Mouse (Mus musculus) bone marrow, adult 2 months (tissue): ENCODE data around the gene Trpm3. TPM values are rescaled to one million over a fixed set of nuclear protein-coding genes. Genes with fewer than 3 reads are reported as not detected.
"Not testable (repeated sequence)": the region's sequence is repeated elsewhere in the genome, so short reads cannot be mapped to it uniquely, and the experiment has no call there.

ENCODE experiments used
- H3K27ac ChIP-seq: fragments of 200-500 bp; 2 replicates; pipeline ENCODE4 v1.5.1; 2012; ENCODE audit warnings: low read depth, mild to moderate bottlenecking, control low read depth, inconsistent platforms, low read length; ENCODE audit not compliant: control insufficient read depth, poor library complexity, insufficient read depth
- H3K4me1 ChIP-seq: fragments of 200-500 bp; 2 replicates; pipeline ENCODE4 v1.6.1; 2011; ENCODE audit warnings: low read length; ENCODE audit not compliant: control insufficient read depth, insufficient read depth
- H3K4me3 ChIP-seq: fragments of 200-500 bp; replicated peaks from 2 replicates; pipeline ENCODE3; 2011; ENCODE audit warnings: mild to moderate bottlenecking, low read depth, low read length, control low read depth; ENCODE audit not compliant: control insufficient read depth
- CTCF ChIP-seq: fragments of 200-500 bp; IDR thresholded peaks from 2 replicates; pipeline ENCODE4 v1.5.1; 2011; ENCODE audit warnings: low read length, control low read depth; ENCODE audit not compliant: control insufficient read depth, insufficient read depth
- POLR2A ChIP-seq: fragments of 200-500 bp; IDR thresholded peaks from 2 replicates; pipeline ENCODE4 v1.6.1; 2011; ENCODE audit warnings: low read depth, mild to moderate bottlenecking, control low read depth, low read length, borderline replicate concordance; ENCODE audit not compliant: control insufficient read depth
- WGBS: fragments of 180-500 bp; shearing (Covaris S2); methylation state at CpG from one replicate; pipeline ENCODE4 v1.1.7; 2018; 5-methylcytosine and 5-hydroxymethylcytosine counted together
- polyA plus RNA-seq: library from polyadenylated mRNA; stranded (reverse); fragments of >200 nt; gene quantifications from 2 replicates; pipeline ENCODE4 v1.2.4, GENCODE M21; 2011; ENCODE audit warnings: low replicate concordance; ENCODE audit not compliant: missing spikeins, insufficient read depth, insufficient read length

Gene Trpm3
- polyA plus RNA-seq, 1 experiment, result 1.8 TPM

DNA sequence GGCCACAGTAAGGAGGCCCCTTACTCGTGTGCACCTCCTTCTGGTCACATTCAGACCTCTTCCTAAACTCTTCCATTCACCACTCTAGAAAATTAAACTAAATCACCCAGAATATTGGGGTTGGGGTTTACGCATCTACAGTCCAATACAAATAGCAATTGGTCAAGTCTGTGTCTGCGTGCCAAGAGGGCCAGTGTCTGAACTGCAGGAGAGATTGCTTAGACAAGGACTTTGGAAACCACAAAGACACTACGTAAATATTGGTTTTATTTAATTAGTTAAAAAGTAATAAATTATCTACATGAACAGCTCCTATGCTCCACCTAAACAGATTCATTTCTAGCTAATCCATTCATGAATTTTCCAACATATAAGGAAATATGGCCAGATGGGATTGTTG lies 886.0 kb downstream of the Trpm3 start:
- TF ChIP-seq CTCF (no peak), POLR2A (no peak)
- Histone ChIP-seq H3K4me1 (no peaks in the 10 kb centered on the region; the same call in 1 of the 2 replicates), H3K4me3 (no peak overlapping the region), H3K27ac (no peak overlapping the region)
- 81% methylated on average over 4 of the region's 4 CpGs for whole genome bisulfite sequencing

- H3K27ac ChIP-seq, result no peak overlapping the region
- TF ChIP-seq POLR2A (no peak), CTCF (no peak)
- no peaks in the 10 kb centered on the region; the same call in 1 of the 2 replicates for H3K4me1 ChIP-seq
- 79% methylated on average over 7 of the region's 7 CpGs for WGBS
- H3K4me3 ChIP-seq, result no peak overlapping the region
Observed at GRCm38 (mm10) chr19:23026427-23026826, 887.6 kb downstream of the Trpm3 start.

GRCm38 (mm10) chr19:23028283-23028682 lies 889.4 kb downstream of the Trpm3 start:
- Histone ChIP-seq H3K4me3 (no peak overlapping the region), H3K4me1 (no peaks in the 10 kb centered on the region; the same call in 1 of the 2 replicates), H3K27ac (no peak overlapping the region)
- no peak for TF ChIP-seq CTCF
- no peak for TF ChIP-seq POLR2A
- WGBS, result 45% methylated on average over 5 of the region's 5 CpGs

GRCm38 (mm10) chr19:23033343-23033742 lies 894.5 kb downstream of the Trpm3 start:
- not testable (repeated sequence) for H3K4me1 ChIP-seq

GRCm38 (mm10) chr19:23034117-23034516 lies 895.3 kb downstream of the Trpm3 start:
- Histone ChIP-seq H3K4me1 (no peaks in the 10 kb centered on the region; the same call in 1 of the 2 replicates), H3K4me3 (no peak overlapping the region), H3K27ac (no peak overlapping the region)
- TF ChIP-seq POLR2A, result no peak
- no peak for TF ChIP-seq CTCF
- 28% methylated on average over 5 of the region's 5 CpGs for WGBS

More at GRCm38 (mm10) chr19:23033343-23033742, 894.5 kb downstream of the Trpm3 start:
- H3K27ac ChIP-seq, H3K4me3 ChIP-seq: not testable (repeated sequence)
- WGBS, result 18% methylated on average over 1 of the region's 1 CpGs

GRCm38 (mm10) chr19:23034933-23035332 lies 896.1 kb downstream of the Trpm3 start:
- H3K27ac ChIP-seq, result no peak overlapping the region
- H3K4me1 ChIP-seq, result no peaks in the 10 kb centered on the region; the same call in 1 of the 2 replicates
- no peak overlapping the region for H3K4me3 ChIP-seq
- WGBS, result 73% methylated on average over 4 of the region's 4 CpGs
- TF ChIP-seq POLR2A, result no peak
- TF ChIP-seq CTCF, result no peak

DNA sequence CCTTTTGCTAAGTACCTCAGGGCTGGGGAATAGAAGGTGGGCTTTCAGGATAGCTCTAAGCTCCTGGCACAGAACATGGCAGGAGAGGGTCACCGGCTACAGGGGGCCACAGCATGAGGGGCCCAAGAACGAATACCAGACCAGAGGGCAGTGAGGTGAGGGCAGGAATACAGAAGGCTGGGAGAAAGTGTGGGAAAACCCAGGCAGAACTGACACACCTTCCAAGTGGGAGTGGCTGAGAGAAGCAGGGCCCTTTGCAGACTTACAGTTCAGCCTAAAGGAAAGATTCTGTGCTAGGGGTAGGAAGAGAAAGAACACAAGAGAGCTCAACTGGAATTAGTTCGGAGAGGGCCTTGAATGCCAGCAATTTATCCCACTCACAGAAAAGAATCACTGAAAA lies 896.9 kb downstream of the Trpm3 start:
- Histone ChIP-seq H3K4me1 (no peaks in the 10 kb centered on the region; the same call in 1 of the 2 replicates), H3K27ac (no peak overlapping the region), H3K4me3 (no peak overlapping the region)
- no peak for TF ChIP-seq CTCF
- no peak for TF ChIP-seq POLR2A
- WGBS, result 83% methylated on average over 3 of the region's 3 CpGs

DNA sequence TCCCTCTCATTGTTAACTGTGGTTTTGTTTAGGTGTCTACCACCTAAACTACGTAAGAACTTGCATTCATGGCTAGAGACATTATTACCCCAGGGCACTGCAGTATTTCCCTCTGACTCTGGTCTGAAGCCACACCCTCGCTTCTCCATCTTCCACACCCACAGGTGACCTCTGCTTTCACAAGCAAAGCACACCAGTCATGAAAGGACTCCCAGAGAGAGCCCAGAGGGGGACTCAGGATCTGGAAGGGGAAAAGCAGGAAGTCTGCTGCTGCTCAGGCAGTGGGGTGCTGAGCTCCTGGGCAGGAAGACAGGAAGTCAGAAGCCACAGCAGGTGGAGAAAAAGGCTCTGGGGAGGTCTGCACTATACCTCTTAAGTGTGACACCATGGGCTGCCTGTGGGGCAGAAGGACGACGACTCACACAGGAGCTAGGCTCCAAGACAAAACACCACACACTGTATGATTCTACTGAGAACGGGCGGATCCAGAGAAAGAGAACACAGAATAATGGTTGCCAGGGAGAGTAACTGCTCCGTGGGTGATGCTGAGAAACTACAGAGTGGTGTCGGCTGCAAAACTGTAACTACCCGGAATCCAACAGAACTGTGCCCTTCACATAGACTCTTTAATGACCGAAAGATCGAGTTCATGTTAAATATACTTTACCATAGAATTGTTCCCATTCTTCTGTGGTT lies 898.1 kb downstream of the Trpm3 start:
- H3K27ac ChIP-seq, result no peak overlapping the region
- no peak overlapping the region for H3K4me3 ChIP-seq
- WGBS, result 37% methylated on average over 11 of the region's 11 CpGs
- no peak for TF ChIP-seq POLR2A
- no peaks in the 10 kb centered on the region; the same call in 1 of the 2 replicates for H3K4me1 ChIP-seq

GRCm38 (mm10) chr19:23037499-23037898 lies 898.7 kb downstream of the Trpm3 start:
- Histone ChIP-seq H3K4me3 (no peak overlapping the region), H3K27ac (no peak overlapping the region; the same call in 1 of the 2 replicates), H3K4me1 (no peaks in the 10 kb centered on the region; the same call in 1 of the 2 replicates)
- TF ChIP-seq CTCF (no peak), POLR2A (no peak)
- 86% methylated on average over 14 of the region's 14 CpGs for WGBS
